In genomic region chr2:59467976-59468375, GRCm38 (mm10) we compare ENCODE assay signal across 21 mouse cellular contexts. TPM values are rescaled to one million over a fixed set of nuclear protein-coding genes. Genes with fewer than 3 reads are reported as not detected.
A peak's percentile ranks its signal among the peaks of the same experiment; 100 is the strongest.
DNase-seq lines count a peak whose midpoint lies in the region; ATAC-seq and TF ChIP-seq lines count a peak whose summit lies in the region.
"Had no signal": no experiment of that assay in that cellular context is flagged by ENCODE, and none has a peak within 500 bp of the region (broad histone marks: within the 10 kb centered on the region; RNA-seq: fewer than 3 reads in every experiment).

No protein-coding gene starts in this region.

- 94% methylated on average over 6 of the region's 6 CpGs for WGBS in kidney, embryonic 15.5 days

- DNase-seq in testis, postnatal 14 days (ENCODE audit: low spot score), result no peak
- peak; percentile 51 for DNase-seq in CD4-positive helper T cell, adult 2 months (ENCODE audit: low read depth, low spot score)
- DNase-seq in MN1 (ENCODE audit: low spot score), result no peak
- DNase-seq: adrenal gland, adult 8-10 months; cerebellum, adult 11 months; cerebellum, adult 8-10 months; cerebellum, postnatal 14 days; embryo, embryonic 11 days; gastrocnemius, postnatal 10 days; heart, postnatal 36 days had no signal

- peak; percentile 30 for ATAC-seq in CD4-positive, CD25-positive, alpha-beta regulatory T cell, adult 4 months
- peak; percentile 18 for ATAC-seq in inflammation-experienced regulatory T-cells, adult 6 months
- ATAC-seq in kidney, embryonic 15.5 days (replicated peaks; ENCODE audit: low FRiP score), result no peak
- ATAC-seq: forebrain, embryonic 16.5 days had no signal

- no peaks in the 10 kb centered on the region for H3K27me3 ChIP-seq in testis, adult 2 months (ENCODE audit: control insufficient read depth, insufficient read depth, low read length)
- no peaks in the 10 kb centered on the region for H3K27me3 ChIP-seq in kidney, embryonic 15.5 days
- H3K27me3 ChIP-seq: CH12.LX; embryonic facial prominence, embryonic 12.5 days; heart, embryonic 12.5 days; hindbrain, embryonic 15.5 days had no signal

- no peak for TF ChIP-seq POLR2A in testis, adult 2 months (IDR thresholded peaks at IDR 0.05; ENCODE audit: control insufficient read depth, low read depth, low read length)

- no peak overlapping the region for H3K4me2 ChIP-seq in kidney, embryonic 15.5 days
- H3K4me2 ChIP-seq: embryonic facial prominence, embryonic 12.5 days; forebrain, embryonic 12.5 days; heart, embryonic 12.5 days; hindbrain, embryonic 15.5 days had no signal

- H3K27ac ChIP-seq in testis, adult 2 months (ENCODE audit: control insufficient read depth, insufficient read depth, low read depth, low read length), result no peak overlapping the region
- H3K27ac ChIP-seq in kidney, embryonic 15.5 days, result no peak overlapping the region
- H3K27ac ChIP-seq: embryonic facial prominence, embryonic 12.5 days; forebrain, embryonic 12.5 days; hindbrain, embryonic 15.5 days had no signal

- no peaks in the 10 kb centered on the region for H3K36me3 ChIP-seq in testis, adult 2 months (ENCODE audit: control insufficient read depth, insufficient read depth, low read length)
- H3K36me3 ChIP-seq in kidney, embryonic 15.5 days, result no peaks in the 10 kb centered on the region
- H3K36me3 ChIP-seq: embryonic facial prominence, embryonic 12.5 days; forebrain, embryonic 12.5 days; heart, embryonic 12.5 days; hindbrain, embryonic 15.5 days had no signal

- TF ChIP-seq CTCF in testis, adult 2 months (IDR thresholded peaks at IDR 0.05; ENCODE audit: control insufficient read depth, insufficient read depth, insufficient replicate concordance, low read depth, low read length), result no peak

- no peaks in the 10 kb centered on the region for H3K9me3 ChIP-seq in kidney, embryonic 15.5 days (replicated peaks)
- H3K9me3 ChIP-seq: embryonic facial prominence, embryonic 12.5 days; forebrain, embryonic 12.5 days; heart, embryonic 12.5 days; hindbrain, embryonic 15.5 days had no signal

- peaks cover 2% of the 10 kb centered on the region; the same call in 1 of the 2 replicates for H3K4me1 ChIP-seq in testis, adult 2 months (ENCODE audit: control insufficient read depth, insufficient read depth, low read length)
- peaks cover 3% of the 10 kb centered on the region; the same call in 1 of the 2 replicates for H3K4me1 ChIP-seq in kidney, embryonic 15.5 days

- peak overlapping the region; percentile 17 for H3K4me3 ChIP-seq in testis, adult 2 months (ENCODE audit: control insufficient read depth, low read depth, low read length)
- H3K4me3 ChIP-seq in kidney, embryonic 15.5 days (replicated peaks), result no peak overlapping the region
- H3K4me3 ChIP-seq: embryonic facial prominence, embryonic 12.5 days; forebrain, embryonic 12.5 days; heart, embryonic 12.5 days; hindbrain, embryonic 15.5 days had no signal

- no peak overlapping the region for H3K9ac ChIP-seq in kidney, embryonic 15.5 days
- H3K9ac ChIP-seq: embryonic facial prominence, embryonic 12.5 days; forebrain, embryonic 12.5 days; heart, embryonic 12.5 days; hindbrain, embryonic 15.5 days had no signal

RNA-seq across cellular contexts. Expression of gene Dapl1, which starts 16.5 kb away (rescaled TPM):
- polyA plus RNA-seq in testis, adult 2 months (2012; rRNA removed), result 3.5 and 4.8 TPM in 2 replicates
- polyA plus RNA-seq in CD4-positive, CD25-positive, alpha-beta regulatory T cell, adult 4 months (2017; shearing (Covaris generic)), result 10 to 100 TPM; 20.9 to 26.8 TPM
- polyA plus RNA-seq in inflammation-experienced regulatory T-cells, adult 6 months (2017; shearing (Covaris generic)), result 10 to 100 TPM in 2 of 3 experiments, not detected in 1; 14.2 to 23.9 TPM
- polyA plus RNA-seq in kidney, embryonic 15.5 days (2015; fragmentation: Nextera tagmentation; extraction: Ambion mirVana), result 6.4 and 6.9 TPM in 2 replicates
- polyA plus RNA-seq: brain, embryonic 14.5 days; forebrain, embryonic 16.5 days had no signal
